Mouse (Mus musculus): Measurements from ENCODE around the gene Atr. TPM values are rescaled to one million over a fixed set of nuclear protein-coding genes. Genes with fewer than 3 reads are reported as not detected.

Gene Atr
- polyA plus RNA-seq, 1 experiment from 2014 or later = 16.8 TPM

- ATAC-seq (ENCODE audit: low FRiP score, low read depth) = peak; percentile 92
- Histone ChIP-seq H3K4me2 (replicated peaks) (peak within 1 kb of the TSS; percentile 97), H3K9ac (peak within 1 kb of the TSS; percentile 62), H3K27me3 (replicated peaks) (peaks cover 15% of the 10 kb centered on the region; the same call in 1 of the 2 replicates), H3K4me1 (no peaks in the 10 kb centered on the region), H3K27ac (no peak within 1 kb of the TSS), H3K36me3 (no peaks in the 10 kb centered on the region), H3K4me3 (peak within 1 kb of the TSS; percentile 61), H3K9me3 (no peaks in the 10 kb centered on the region)
- WGBS = 1% methylated on average over 46 of the region's 46 CpGs
Measured at GRCm38 (mm10) chr9:95844825-95845460, 12.5 kb upstream of the Atr start, which contains the start of gene Pls1. TSS of gene Pls1 (minus strand) at chr9:95845311.

- Histone ChIP-seq H3K9me3 (no peaks in the 10 kb centered on the region), H3K9ac (no peak overlapping the region), H3K36me3 (no peaks in the 10 kb centered on the region), H3K4me3 (no peak overlapping the region), H3K27me3 (replicated peaks) (peaks cover 15% of the 10 kb centered on the region; the same call in 1 of the 2 replicates), H3K4me2 (replicated peaks) (peak overlapping the region; percentile 97; the same call in 1 of the 2 replicates), H3K27ac (no peak overlapping the region), H3K4me1 (no peaks in the 10 kb centered on the region)
- ATAC-seq (ENCODE audit: low FRiP score, low read depth) = no peak
- 78% methylated on average over 4 of the region's 4 CpGs for WGBS
Measured at GRCm38 (mm10) chr9:95845711-95846110, 11.7 kb upstream of the Atr start.

GRCm38 (mm10) chr9:95851671-95852070 lies 5.7 kb upstream of the Atr start:
- Histone ChIP-seq H3K9me3 (no peaks in the 10 kb centered on the region), H3K4me2 (replicated peaks) (no peak overlapping the region), H3K27me3 (replicated peaks) (no peaks in the 10 kb centered on the region), H3K27ac (no peak overlapping the region), H3K4me1 (no peaks in the 10 kb centered on the region), H3K4me3 (no peak overlapping the region), H3K36me3 (no peaks in the 10 kb centered on the region), H3K9ac (no peak overlapping the region)
- WGBS = 64% methylated on average over 11 of the region's 11 CpGs
- ATAC-seq (ENCODE audit: low FRiP score, low read depth) = no peak

- H3K36me3 ChIP-seq = no peaks in the 10 kb centered on the region
- 29% methylated on average over 4 of the region's 4 CpGs for WGBS
- no peak overlapping the region for H3K4me3 ChIP-seq
- H3K4me1 ChIP-seq = no peaks in the 10 kb centered on the region
- no peaks in the 10 kb centered on the region for H3K27me3 ChIP-seq (replicated peaks)
- H3K27ac ChIP-seq = no peak overlapping the region
- H3K4me2 ChIP-seq (replicated peaks) = no peak overlapping the region
- H3K9me3 ChIP-seq = no peaks in the 10 kb centered on the region
- ATAC-seq (ENCODE audit: low FRiP score, low read depth) = no peak
- H3K9ac ChIP-seq = no peak overlapping the region
Measured at GRCm38 (mm10) chr9:95852896-95853295, 4.5 kb upstream of the Atr start.

GRCm38 (mm10) chr9:95854891-95855290 lies 2.5 kb upstream of the Atr start:
- H3K4me1 ChIP-seq = peaks cover 5% of the 10 kb centered on the region; the same call in 1 of the 2 replicates
- no peaks in the 10 kb centered on the region for H3K27me3 ChIP-seq (replicated peaks)
- H3K9ac ChIP-seq = no peak overlapping the region
- H3K27ac ChIP-seq = no peak overlapping the region
- 41% methylated on average over 2 of the region's 2 CpGs for WGBS
- H3K4me3 ChIP-seq = no peak overlapping the region
- H3K4me2 ChIP-seq (replicated peaks) = no peak overlapping the region
- no peak for ATAC-seq (ENCODE audit: low FRiP score, low read depth)
- no peaks in the 10 kb centered on the region for H3K9me3 ChIP-seq
- H3K36me3 ChIP-seq = no peaks in the 10 kb centered on the region

- Histone ChIP-seq H3K9ac (no peak overlapping the region), H3K27me3 (replicated peaks) (no peaks in the 10 kb centered on the region), H3K4me3 (no peak overlapping the region), H3K4me1 (peaks cover 5% of the 10 kb centered on the region; the same call in 1 of the 2 replicates), H3K9me3 (no peaks in the 10 kb centered on the region), H3K27ac (no peak overlapping the region), H3K4me2 (replicated peaks) (no peak overlapping the region), H3K36me3 (no peaks in the 10 kb centered on the region)
- 92% methylated on average over 4 of the region's 4 CpGs for WGBS
- ATAC-seq (ENCODE audit: low FRiP score, low read depth) = no peak
Measured at GRCm38 (mm10) chr9:95856004-95856403, 1.4 kb upstream of the Atr start.

GRCm38 (mm10) chr9:95858027-95858570 lies 702 bp downstream of the Atr start:
- peak overlapping the region; percentile 95 for H3K4me3 ChIP-seq
- no peak overlapping the region for H3K27ac ChIP-seq
- H3K27me3 ChIP-seq (replicated peaks) = no peaks in the 10 kb centered on the region
- H3K4me1 ChIP-seq = peaks cover 5% of the 10 kb centered on the region; the same call in 1 of the 2 replicates
- peaks cover 5% of the 10 kb centered on the region; the same call in 1 of the 2 replicates for H3K36me3 ChIP-seq
- peak; percentile 32 for ATAC-seq (ENCODE audit: low FRiP score, low read depth)
- WGBS = under 1% methylated on average over 31 of the region's 31 CpGs
- peak overlapping the region; percentile 93 for H3K4me2 ChIP-seq (replicated peaks)
- H3K9ac ChIP-seq = peak overlapping the region; percentile 79
- H3K9me3 ChIP-seq = no peaks in the 10 kb centered on the region

GRCm38 (mm10) chr9:95878246-95878645 lies 20.8 kb downstream of the Atr start:
- H3K27me3 ChIP-seq (replicated peaks) = no peaks in the 10 kb centered on the region
- H3K9ac ChIP-seq = no peak overlapping the region
- no peak overlapping the region for H3K4me3 ChIP-seq
- 94% methylated on average over 5 of the region's 5 CpGs for WGBS
- H3K36me3 ChIP-seq = peaks cover 14% of the 10 kb centered on the region; the same call in 1 of the 2 replicates
- H3K4me1 ChIP-seq = no peaks in the 10 kb centered on the region
- H3K27ac ChIP-seq = no peak overlapping the region
- no peaks in the 10 kb centered on the region for H3K9me3 ChIP-seq
- H3K4me2 ChIP-seq (replicated peaks) = no peak overlapping the region
- no peak for ATAC-seq (ENCODE audit: low FRiP score, low read depth)

GRCm38 (mm10) chr9:95882751-95883150 lies 25.4 kb downstream of the Atr start:
- WGBS = 92% methylated on average over 2 of the region's 2 CpGs

GRCm38 (mm10) chr9:95897392-95897791 lies 40.0 kb downstream of the Atr start:
- H3K9me3 ChIP-seq = no peaks in the 10 kb centered on the region
- H3K4me3 ChIP-seq = no peak overlapping the region
- no peak for ATAC-seq (ENCODE audit: low FRiP score, low read depth)
- 89% methylated on average over 5 of the region's 5 CpGs for WGBS
- H3K27me3 ChIP-seq (replicated peaks) = no peaks in the 10 kb centered on the region
- no peak overlapping the region for H3K4me2 ChIP-seq (replicated peaks)
- peaks cover 22% of the 10 kb centered on the region for H3K36me3 ChIP-seq
- H3K4me1 ChIP-seq = no peaks in the 10 kb centered on the region
- no peak overlapping the region for H3K27ac ChIP-seq
- H3K9ac ChIP-seq = no peak overlapping the region

More at GRCm38 (mm10) chr9:95882751-95883150, 25.4 kb downstream of the Atr start:
- H3K4me1 ChIP-seq = no peaks in the 10 kb centered on the region
- no peaks in the 10 kb centered on the region for H3K9me3 ChIP-seq
- H3K27me3 ChIP-seq (replicated peaks) = no peaks in the 10 kb centered on the region
- H3K9ac ChIP-seq = no peak overlapping the region
- H3K36me3 ChIP-seq = peaks cover 19% of the 10 kb centered on the region
- H3K27ac ChIP-seq = no peak overlapping the region
- H3K4me3 ChIP-seq = no peak overlapping the region
- H3K4me2 ChIP-seq (replicated peaks) = no peak overlapping the region
- no peak for ATAC-seq (ENCODE audit: low FRiP score, low read depth)

GRCm38 (mm10) chr9:95932855-95933254 lies 75.5 kb downstream of the Atr start:
- H3K9ac ChIP-seq = no peak overlapping the region
- no peak for ATAC-seq (ENCODE audit: low FRiP score, low read depth)
- no peak overlapping the region for H3K4me2 ChIP-seq (replicated peaks)

GRCm38 (mm10) chr9:95953658-95954057 lies 96.3 kb downstream of the Atr start:
- H3K27ac ChIP-seq = no peak overlapping the region
- H3K27me3 ChIP-seq (replicated peaks) = no peaks in the 10 kb centered on the region
- H3K4me3 ChIP-seq = no peak overlapping the region
- no peak for ATAC-seq (ENCODE audit: low FRiP score, low read depth)
- no peaks in the 10 kb centered on the region for H3K9me3 ChIP-seq
- no peak overlapping the region for H3K9ac ChIP-seq
- peak overlapping the region; percentile 69; the same call in 1 of the 2 replicates for H3K4me2 ChIP-seq (replicated peaks)
- peaks cover 3% of the 10 kb centered on the region; the same call in 1 of the 2 replicates for H3K4me1 ChIP-seq
- H3K36me3 ChIP-seq = peaks cover 3% of the 10 kb centered on the region; the same call in 1 of the 2 replicates
- WGBS = 89% methylated on average over 4 of the region's 4 CpGs

More at GRCm38 (mm10) chr9:95932855-95933254, 75.5 kb downstream of the Atr start:
- no peaks in the 10 kb centered on the region for H3K9me3 ChIP-seq
- no peak overlapping the region for H3K27ac ChIP-seq
- no peaks in the 10 kb centered on the region for H3K4me1 ChIP-seq
- H3K36me3 ChIP-seq = peaks cover 19% of the 10 kb centered on the region
- H3K27me3 ChIP-seq (replicated peaks) = no peaks in the 10 kb centered on the region
- H3K4me3 ChIP-seq = no peak overlapping the region

All from neural tube, embryonic 12.5 days (tissue).